Mouse (Mus musculus) ES-E14 (cell line): ENCODE results near the gene Abi3. TPM values are rescaled to one million over a fixed set of nuclear protein-coding genes. Genes with fewer than 3 reads are reported as not detected.

ENCODE experiments used
- DNase-seq: peaks from one replicate; pipeline ENCODE4 v3.0.0-alpha.2; 2013; ENCODE audit warnings: low read depth, low spot score
- H3K27ac ChIP-seq: 2 replicates; pipeline ENCODE4 v1.5.1; 2012; ENCODE audit warnings: low read depth, mild to moderate bottlenecking, low read length, moderate library complexity, mixed read lengths; ENCODE audit not compliant: poor library complexity, insufficient read depth, severe bottlenecking
- H3K36me3 ChIP-seq: 2 replicates; pipeline ENCODE4 v1.6.1; 2012; ENCODE audit warnings: mild to moderate bottlenecking, low read length, moderate library complexity, mixed read lengths; ENCODE audit not compliant: control insufficient read depth, poor library complexity, insufficient read depth, severe bottlenecking
- H3K4me1 ChIP-seq, 2 experiments: fragments of 150-350 bp in 1 of 2; sonication (generic) in 1 of 2; 2 replicates each; pipeline ENCODE4 v1.6.1; 2012; ENCODE audit warnings: low read length in 2 of 2, mild to moderate bottlenecking in 1 of 2, mixed read lengths in 1 of 2; ENCODE audit not compliant: control insufficient read depth in 2 of 2, insufficient read depth in 2 of 2, poor library complexity in 1 of 2
- H3K4me3 ChIP-seq, 2 experiments: fragments of 150-350 bp in 1 of 2; sonication (generic) in 1 of 2; 2 replicates each; pipeline ENCODE4 v1.5.1; 2012; ENCODE audit warnings: low read length in 2 of 2, low read depth in 1 of 2, mild to moderate bottlenecking in 1 of 2, mixed read lengths in 1 of 2; ENCODE audit not compliant: insufficient read depth in 1 of 2, poor library complexity in 1 of 2, severe bottlenecking in 1 of 2
- H3K9ac ChIP-seq: 2 replicates; pipeline ENCODE4 v1.6.1; 2012; ENCODE audit warnings: low read depth, mild to moderate bottlenecking, low read length, mixed read lengths; ENCODE audit not compliant: poor library complexity, insufficient read depth, severe bottlenecking
- H3K9me3 ChIP-seq: fragments of 150-350 bp; sonication (generic); 2 replicates; pipeline ENCODE4 v1.6.1; 2012; ENCODE audit warnings: low read depth, mild to moderate bottlenecking, low read length; ENCODE audit not compliant: control insufficient read depth, insufficient read depth
- CHD2 ChIP-seq: IDR thresholded peaks from 2 replicates; pipeline ENCODE4 v1.6.1; 2014; ENCODE audit warnings: mild to moderate bottlenecking, low read depth, low read length, inconsistent platforms
- HCFC1 ChIP-seq: IDR thresholded peaks from 2 replicates; pipeline ENCODE4 v1.6.1; 2012; ENCODE audit warnings: low read length, inconsistent platforms, borderline replicate concordance; ENCODE audit not compliant: insufficient read depth
- MAFK ChIP-seq: IDR thresholded peaks from 2 replicates; pipeline ENCODE4 v1.6.1; 2014; ENCODE audit warnings: mild to moderate bottlenecking, low read depth, low read length, inconsistent platforms; ENCODE audit not compliant: insufficient read depth
- ZC3H11A ChIP-seq: IDR thresholded peaks from 2 replicates; pipeline ENCODE4 v1.6.1; 2012; ENCODE audit warnings: low read depth, mild to moderate bottlenecking, inconsistent platforms, low read length, borderline replicate concordance
- ZNF384 ChIP-seq: IDR thresholded peaks from 2 replicates; pipeline ENCODE4 v1.6.1; 2012; ENCODE audit warnings: low read depth, low read length, inconsistent platforms
- in situ Hi-C, 2 experiments: fragments of 600-800 bp; cut with MboI; formaldehyde crosslinking; loops; one replicate each; pipeline ENCODE4 v1.15.1; 2025; ENCODE audit warnings: low sequenced_read_pairs in 2 of 2, inconsistent platforms in 1 of 2; ENCODE audit not compliant: unreplicated experiment in 2 of 2
- total RNA-seq: library from RNA; depleted of rRNA; stranded (reverse); fragments of 300-350 nt; gene quantifications from 2 replicates; pipeline ENCODE4 v1.2.3, GENCODE M21; 2012

Abi3 gene
- total RNA-seq, 1 experiment, result 1.3 TPM

GRCm38 (mm10) chr11:95834143-95834667, 8.1 kb downstream of the Abi3 start:
- in situ Hi-C loops, result no loop called here
- Histone ChIP-seq H3K4me1 (peaks cover 5 to 38% of the 10 kb centered on the region in 2 experiments; a peak in 2 of 4 replicates), H3K4me3 (peak overlapping the region in 1 of 2 experiments; percentile 32; a peak in 1 of 4 replicates), H3K9me3 (no peaks in the 10 kb centered on the region), H3K27ac (no peak overlapping the region), H3K9ac (no peak overlapping the region), H3K36me3 (no peaks in the 10 kb centered on the region)
- DNase-seq, result no peak
- TF ChIP-seq MAFK (no peak), HCFC1 (no peak), ZC3H11A (no peak), ZNF384 (no peak), CHD2 (no peak)

GRCm38 (mm10) chr11:95833631-95834142, 8.6 kb downstream of the Abi3 start:
- Histone ChIP-seq H3K36me3 (no peaks in the 10 kb centered on the region), H3K9ac (no peak overlapping the region), H3K9me3 (no peaks in the 10 kb centered on the region), H3K27ac (no peak overlapping the region), H3K4me3 (peak overlapping the region in 1 of 2 experiments; percentile 32; a peak in 2 of 4 replicates), H3K4me1 (peaks cover 5 to 36% of the 10 kb centered on the region in 2 experiments; a peak in 2 of 4 replicates)
- in situ Hi-C loops, result no loop called here
- no peak for TF ChIP-seq CHD2
- no peak for TF ChIP-seq HCFC1
- no peak for TF ChIP-seq ZC3H11A
- no peak for TF ChIP-seq ZNF384
- TF ChIP-seq MAFK, result no peak
- DNase-seq, result no peak

- Histone ChIP-seq H3K27ac (no peak overlapping the region), H3K4me1 (peaks cover 5 to 36% of the 10 kb centered on the region in 2 experiments; a peak in 2 of 4 replicates), H3K9ac (no peak overlapping the region), H3K9me3 (no peaks in the 10 kb centered on the region), H3K4me3 (no peak overlapping the region; a peak in 1 of 4 replicates), H3K36me3 (no peaks in the 10 kb centered on the region)
- in situ Hi-C loops, result no loop called here
- no peak for TF ChIP-seq ZC3H11A
- TF ChIP-seq CHD2, result no peak
- no peak for TF ChIP-seq MAFK
- TF ChIP-seq ZNF384, result no peak
- no peak for TF ChIP-seq HCFC1
- DNase-seq, result no peak
Observed at GRCm38 (mm10) chr11:95833006-95833570, 9.2 kb downstream of the Abi3 start.

- no peaks in the 10 kb centered on the region for H3K36me3 ChIP-seq
- no peak for DNase-seq
- in situ Hi-C loops, result no loop called here
- H3K9me3 ChIP-seq, result no peaks in the 10 kb centered on the region
- no peak for TF ChIP-seq CHD2
- no peak for TF ChIP-seq HCFC1
- no peak for TF ChIP-seq MAFK
- TF ChIP-seq ZC3H11A, result no peak
- TF ChIP-seq ZNF384, result no peak
- H3K27ac ChIP-seq, result no peak overlapping the region
- H3K9ac ChIP-seq, result no peak overlapping the region
- no peak overlapping the region for H3K4me3 ChIP-seq
- H3K4me1 ChIP-seq, result peaks cover 6 to 36% of the 10 kb centered on the region in 2 experiments
Observed at GRCm38 (mm10) chr11:95832129-95833005, 9.9 kb downstream of the Abi3 start.
